Mouse (Mus musculus) MEL (cell line): ENCODE data around the gene Ispd.

ENCODE experiments used
- CTCF ChIP-seq, 3 experiments: IDR thresholded peaks in 2 of 3; conservative IDR thresholded peaks in 1 of 3; 2 replicates each; pipeline ENCODE4 v1.5.1; 2011 to 2012; ENCODE audit warnings: low read length in 3 of 3, low read depth in 2 of 3, mild to moderate bottlenecking in 2 of 3, improper control_type of control experiment in 1 of 3, inconsistent platforms in 1 of 3, mixed read lengths in 1 of 3, moderate library complexity in 1 of 3; ENCODE audit not compliant: control insufficient read depth in 1 of 3, insufficient read depth in 1 of 3, poor library complexity in 1 of 3, severe bottlenecking in 1 of 3
- HCFC1 ChIP-seq: IDR thresholded peaks from 2 replicates; pipeline ENCODE4 v1.6.1; 2012; ENCODE audit warnings: low read depth, mild to moderate bottlenecking, inconsistent platforms, low read length, improper control_type of control experiment, moderate library complexity
- MAFK ChIP-seq: IDR thresholded peaks from 2 replicates; pipeline ENCODE4 v1.6.1; 2011; ENCODE audit warnings: low read depth, mild to moderate bottlenecking, low read length, improper control_type of control experiment, borderline replicate concordance
- POLR2A ChIP-seq, 2 experiments: IDR thresholded peaks; 2 replicates each; pipeline ENCODE4 v1.6.1; 2011 to 2012; ENCODE audit warnings: low read length in 2 of 2, mild to moderate bottlenecking in 2 of 2, control low read depth in 1 of 2, improper control_type of control experiment in 1 of 2, low read depth in 1 of 2, moderate library complexity in 1 of 2; ENCODE audit not compliant: control insufficient read depth in 1 of 2, insufficient read depth in 1 of 2, poor library complexity in 1 of 2
- POLR2AphosphoS2 ChIP-seq: IDR thresholded peaks from 2 replicates; pipeline ENCODE4 v1.6.1; 2011; ENCODE audit warnings: low read length, improper control_type of control experiment
- TCF12 ChIP-seq: IDR thresholded peaks from 2 replicates; pipeline ENCODE4 v1.6.1; 2014; ENCODE audit warnings: low read depth, mild to moderate bottlenecking, inconsistent platforms, low read length, improper control_type of control experiment, moderate library complexity
- USF1 ChIP-seq: IDR thresholded peaks from 2 replicates; pipeline ENCODE4 v1.6.1; 2014; ENCODE audit warnings: low read depth, mild to moderate bottlenecking, inconsistent platforms, low read length, improper control_type of control experiment, moderate library complexity
- ZC3H11A ChIP-seq: IDR thresholded peaks from 2 replicates; pipeline ENCODE4 v1.6.1; 2012; ENCODE audit warnings: low read depth, mild to moderate bottlenecking, inconsistent platforms, low read length, improper control_type of control experiment

DNA sequence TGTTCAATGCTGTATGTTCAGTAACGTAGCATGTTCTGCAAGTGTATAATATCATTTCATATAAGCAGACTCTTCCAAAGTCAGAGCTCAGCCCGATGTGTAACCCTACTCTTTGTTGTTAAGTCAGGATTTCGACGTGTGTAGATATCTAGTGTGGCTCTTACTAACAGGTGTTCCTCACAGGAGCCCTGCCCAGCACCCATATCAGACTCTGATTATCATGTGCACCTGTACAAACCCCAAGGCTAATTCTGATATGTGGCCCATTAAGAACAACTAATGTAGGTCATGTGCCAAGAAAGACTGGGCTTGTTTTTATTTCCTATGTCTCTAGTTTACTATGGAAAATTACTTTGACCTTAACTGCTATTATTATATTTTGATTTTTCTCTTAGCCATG lies 17.2 kb upstream of the Ispd start:
- TF ChIP-seq MAFK (no peak), POLR2AphosphoS2 (no peak), TCF12 (no peak), USF1 (no peak), POLR2A (IDR thresholded peaks at IDR 0.05; ENCODE audit: control insufficient read depth in 1 of 2, insufficient read depth in 1 of 2, low read depth in 1 of 2, low read length in 2 of 2, poor library complexity in 1 of 2) (no peak), ZC3H11A (no peak), CTCF (IDR thresholded peaks at IDR 0.05 in 2 of 3, conservative IDR thresholded peaks at IDR 0.05 in 1 of 3; ENCODE audit: control insufficient read depth in 1 of 3, insufficient read depth in 1 of 3, low read depth in 2 of 3, low read length in 3 of 3, poor library complexity in 1 of 3, severe bottlenecking in 1 of 3) (no peak), HCFC1 (no peak)
